Mouse (Mus musculus) kidney, postnatal 36 days (tissue): ENCODE data around the gene Sgf29.
"Not testable (repeated sequence)": the region's sequence is repeated elsewhere in the genome, so short reads cannot be mapped to it uniquely, and the experiment has no call there.

Source experiments
- DNase-seq, 2 experiments: peaks; one replicate each; pipeline ENCODE4 v3.0.0; 2021 to 2022; ENCODE audit warnings: mixed read lengths in 2 of 2

The Sgf29 gene

DNA sequence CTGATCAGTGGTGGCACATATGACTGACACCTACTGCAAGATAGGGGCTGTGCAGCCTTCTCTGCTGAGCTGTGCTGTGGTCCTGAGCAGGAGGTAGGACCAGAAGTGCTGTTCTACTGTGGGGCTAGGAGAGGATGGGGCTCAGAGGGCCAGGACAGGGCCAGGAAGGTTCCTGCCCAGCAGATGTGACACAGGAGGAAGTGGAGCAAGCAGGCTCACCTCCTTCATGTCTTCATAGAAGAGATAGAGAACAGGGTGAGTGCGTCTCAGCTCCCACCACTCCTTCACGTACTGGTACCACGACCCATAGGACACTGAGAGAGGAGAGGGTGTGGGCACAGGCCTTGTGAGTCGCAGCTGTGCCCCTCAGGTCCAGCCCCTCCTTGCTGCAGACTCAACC, 39.0 kb downstream of the Sgf29 start:
- DNase-seq = not testable (repeated sequence)

GRCm38 (mm10) chr7:126689021-126689420, 39.9 kb downstream of the Sgf29 start:
- no peak for DNase-seq

- peak; percentile 67 to 86 for DNase-seq
Observed at GRCm38 (mm10) chr7:126690737-126691136, 41.6 kb downstream of the Sgf29 start.

- no peak for DNase-seq
Observed at GRCm38 (mm10) chr7:126691676-126692075, 42.6 kb downstream of the Sgf29 start.

GRCm38 (mm10) chr7:126692426-126692825, 43.3 kb downstream of the Sgf29 start:
- DNase-seq = no peak

DNA sequence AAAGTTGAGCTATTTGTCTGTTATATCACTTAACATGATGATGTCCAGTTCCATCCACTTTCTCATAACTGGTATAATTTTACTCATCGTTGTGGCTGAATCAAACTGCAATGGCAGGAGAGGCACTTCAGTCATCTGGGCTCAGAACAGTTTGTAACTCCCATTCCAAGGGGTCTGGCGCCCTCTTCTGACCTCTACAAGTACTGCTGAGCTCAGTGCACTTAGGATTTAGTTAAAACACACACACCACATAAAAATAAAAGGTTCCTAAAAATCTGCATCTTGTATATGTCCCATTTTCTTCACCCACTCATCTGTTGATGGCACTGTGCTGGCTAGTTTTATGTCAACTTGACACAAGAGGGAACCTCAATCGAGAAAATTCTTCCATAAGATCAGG, 44.1 kb downstream of the Sgf29 start:
- DNase-seq = peak; percentile 89 to 94

GRCm38 (mm10) chr7:126693781-126694180, 44.7 kb downstream of the Sgf29 start:
- DNase-seq = no peak

DNA sequence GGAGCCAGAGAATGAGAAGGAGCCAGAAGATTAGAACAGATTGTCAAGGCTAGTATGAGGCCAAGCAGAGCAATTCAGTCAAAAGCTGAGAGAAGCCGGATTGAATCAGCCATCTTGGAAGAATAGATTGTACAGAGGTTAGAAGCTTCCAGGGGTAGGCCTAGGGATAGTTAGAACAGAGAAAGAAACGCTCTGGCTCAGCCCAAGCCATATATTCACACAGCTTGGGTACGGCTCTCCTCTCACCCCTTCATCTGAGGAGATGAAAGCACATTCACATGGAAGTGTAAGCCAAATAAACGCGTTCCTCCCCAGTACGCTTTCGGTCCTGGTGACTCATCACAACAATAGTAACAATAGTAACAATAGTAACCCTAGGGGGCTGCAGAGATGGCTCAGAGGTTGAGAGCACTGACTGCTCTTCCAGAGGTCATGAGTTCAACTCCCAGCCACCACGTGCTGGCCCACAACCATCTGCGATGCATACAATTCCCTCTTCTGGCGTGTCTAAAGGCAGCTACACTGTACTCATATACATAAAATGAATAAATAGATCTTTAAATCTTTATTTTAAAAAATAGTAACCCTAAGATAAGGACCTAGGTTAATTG, 45.4 kb downstream of the Sgf29 start:
- DNase-seq = no peak

DNA sequence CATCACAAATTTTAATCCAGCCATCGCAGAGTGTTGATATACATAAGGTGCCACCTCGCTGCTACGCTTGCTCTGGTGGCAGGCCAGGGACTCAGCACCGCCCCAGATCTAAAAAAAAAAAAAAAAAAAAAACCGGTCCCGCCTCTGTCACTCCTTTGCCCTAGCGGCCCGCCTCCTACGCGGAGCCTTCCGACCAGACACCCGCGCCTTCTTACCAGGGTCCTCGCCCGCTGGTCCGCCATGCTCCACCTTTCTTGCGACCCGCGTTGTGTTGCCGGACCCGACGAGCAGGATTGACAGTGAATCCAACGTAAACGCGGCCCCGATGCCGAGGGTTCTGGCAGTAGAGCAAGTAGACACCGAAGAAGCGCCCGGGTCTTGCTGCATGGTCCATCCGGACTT, 46.1 kb downstream of the Sgf29 start, which contains the start of gene Bola2:
Gene Bola2 (plus strand): TSS at position 192 of the 402 bp plus-strand sequence.
- DNase-seq = peak; percentile 75 to 82

DNA sequence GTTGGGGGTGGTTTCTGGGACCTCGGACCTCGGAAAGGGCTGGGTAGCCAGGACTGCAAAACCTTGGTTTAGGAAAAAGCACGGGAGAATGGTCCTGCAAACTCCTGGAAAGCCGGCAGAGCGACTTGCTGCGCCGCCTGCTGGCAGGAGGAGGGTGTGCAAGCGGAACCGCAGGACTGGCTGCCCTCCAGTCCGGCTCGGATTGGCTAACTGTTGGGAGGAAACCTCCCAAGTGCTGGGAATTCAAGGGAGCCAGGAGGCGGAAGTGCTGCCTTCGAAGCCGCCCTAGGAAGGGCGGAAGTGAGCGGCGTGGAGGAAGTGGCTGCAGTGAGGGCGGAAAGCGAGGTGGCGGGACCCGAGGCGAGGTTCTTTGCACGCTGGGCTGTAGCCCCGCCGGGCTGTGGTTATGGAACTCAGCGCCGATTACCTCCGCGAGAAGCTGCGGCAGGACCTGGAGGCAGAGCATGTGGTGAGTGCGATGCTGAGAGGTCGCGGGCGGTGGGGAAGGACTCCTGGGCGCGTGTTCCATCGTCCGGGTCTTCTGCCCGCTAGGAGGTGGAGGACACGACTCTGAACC, 46.6 kb downstream of the Sgf29 start, which contains the start of gene Slx1b:
Gene Slx1b (minus strand): TSS at position 154 of the 577 bp plus-strand sequence.
- peak; percentile 95 to 97 for DNase-seq

DNA sequence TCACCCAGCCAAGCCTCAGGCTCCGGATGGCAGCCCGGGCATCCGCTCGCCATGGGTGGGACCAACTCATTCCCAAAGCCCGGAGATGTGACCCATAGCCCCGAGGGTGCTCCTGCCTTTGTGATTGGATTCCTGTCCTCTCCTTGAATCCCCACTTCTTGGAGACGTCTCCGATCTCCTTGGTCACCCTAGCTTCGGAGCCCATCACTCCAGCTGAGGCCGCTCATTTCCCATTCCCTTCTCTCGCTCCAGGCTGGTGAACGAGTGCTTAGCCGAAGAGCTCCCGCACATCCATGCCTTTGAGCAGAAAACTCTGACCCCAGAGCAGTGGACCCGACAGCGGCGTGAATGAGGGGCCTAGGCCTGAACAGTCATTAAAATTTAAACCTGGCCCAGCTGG, 47.2 kb downstream of the Sgf29 start:
- no peak for DNase-seq

DNA sequence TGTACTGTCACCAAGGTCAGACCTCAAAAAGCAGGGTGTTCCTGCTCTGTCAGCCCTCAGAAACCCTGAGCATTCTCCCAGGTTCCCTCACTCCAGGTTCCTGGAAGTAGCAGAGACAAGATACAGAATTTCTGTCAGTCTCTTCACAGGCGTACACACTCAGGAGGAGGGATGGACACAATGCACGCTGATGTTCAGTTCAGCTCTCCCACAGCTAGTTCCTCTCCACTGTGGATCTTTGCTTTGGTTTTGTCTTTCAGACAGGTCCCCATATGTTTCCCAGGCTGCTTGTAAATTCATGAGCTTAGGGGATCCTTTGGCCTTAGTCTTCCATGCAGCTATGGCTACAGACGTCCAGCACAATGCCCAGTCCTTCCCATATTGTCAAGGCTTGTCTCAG, 47.8 kb downstream of the Sgf29 start:
- DNase-seq = no peak

DNA sequence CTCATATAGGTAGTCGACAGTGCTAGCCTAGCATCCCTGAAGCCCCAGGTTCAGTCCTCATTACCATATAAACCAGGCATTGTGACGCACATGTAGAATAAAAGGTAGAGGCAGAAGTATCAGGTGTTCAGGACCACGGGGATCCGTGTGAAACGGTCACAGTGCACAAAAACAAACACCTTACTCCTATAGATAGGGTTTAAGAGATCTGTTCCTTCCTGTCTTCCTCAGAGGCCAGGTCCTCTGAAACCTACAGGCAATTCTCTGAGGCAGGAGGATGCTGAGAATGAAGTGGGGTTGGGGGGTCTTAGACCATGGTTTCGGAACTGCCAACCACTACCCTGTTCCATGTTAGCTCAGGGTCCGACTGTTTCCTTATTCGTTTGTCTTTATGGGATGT, 48.7 kb downstream of the Sgf29 start:
- no peak for DNase-seq

DNA sequence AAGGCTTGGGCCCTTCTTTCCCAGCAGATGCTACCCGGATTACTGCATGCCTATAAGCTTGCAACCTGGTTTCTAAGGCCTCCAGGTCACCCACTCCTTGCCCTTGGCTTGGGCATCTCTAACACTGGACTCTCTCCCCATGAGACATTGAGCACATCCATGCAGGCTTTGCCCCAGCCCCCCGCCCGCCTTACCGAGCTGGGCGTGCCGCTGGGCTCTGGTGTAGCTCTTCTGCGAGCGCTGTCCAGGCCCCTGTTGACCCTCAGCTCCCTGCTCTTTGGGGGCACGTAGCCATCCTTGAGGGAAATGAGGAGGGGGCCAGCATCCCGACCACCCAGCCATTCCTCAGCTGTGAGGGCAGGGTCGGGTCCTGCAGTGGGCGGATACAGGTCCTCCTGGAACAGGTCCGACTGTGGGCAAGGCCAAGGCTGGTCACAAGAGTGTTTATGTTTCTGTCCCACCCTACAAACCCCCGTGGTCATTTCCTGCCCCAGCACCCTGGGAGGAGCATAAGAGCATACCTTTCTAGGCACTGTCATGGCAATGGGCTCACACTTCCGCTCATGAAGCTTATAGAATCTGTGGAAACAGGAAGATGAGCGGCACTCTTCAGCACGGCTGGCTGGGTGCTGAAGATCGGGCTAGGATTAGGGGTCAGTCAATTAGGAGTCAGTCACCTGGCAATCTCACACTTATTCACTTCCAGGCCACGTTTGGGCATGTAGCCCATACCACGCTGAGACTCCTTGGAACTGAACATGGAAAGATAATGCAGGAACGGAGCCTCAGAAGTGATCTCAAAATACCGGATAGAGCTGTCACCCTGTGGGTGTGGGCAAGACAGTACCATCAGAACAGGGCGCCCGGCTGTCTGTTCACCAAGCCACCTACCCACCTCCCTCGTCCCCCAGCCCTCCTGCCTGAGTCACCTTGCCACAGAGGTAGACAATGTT, 51.2 kb downstream of the Sgf29 start:
- no peak for DNase-seq

DNA sequence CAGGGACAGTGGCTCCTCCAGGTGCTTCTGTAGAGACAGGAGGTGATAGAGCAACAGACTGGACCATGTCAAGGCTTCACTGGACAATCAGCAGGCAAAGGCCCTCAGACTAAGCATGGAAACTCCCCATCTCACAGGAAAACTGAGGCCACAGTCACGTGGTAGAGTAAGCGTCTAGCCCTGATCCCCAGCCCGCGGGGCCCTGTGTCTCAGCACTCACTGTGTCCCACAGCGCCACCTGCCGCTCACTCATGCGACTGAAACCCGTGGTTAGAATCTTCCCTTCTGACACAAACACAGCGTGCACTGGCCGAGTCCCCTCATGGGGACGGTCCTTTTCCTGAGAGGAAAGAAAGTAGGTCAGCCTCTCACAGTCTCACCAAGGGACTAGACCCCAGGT, 52.0 kb downstream of the Sgf29 start:
- DNase-seq = peak; percentile 88 to 98

- no peak for DNase-seq
Observed at GRCm38 (mm10) chr7:126701559-126702357, 52.6 kb downstream of the Sgf29 start.

DNA sequence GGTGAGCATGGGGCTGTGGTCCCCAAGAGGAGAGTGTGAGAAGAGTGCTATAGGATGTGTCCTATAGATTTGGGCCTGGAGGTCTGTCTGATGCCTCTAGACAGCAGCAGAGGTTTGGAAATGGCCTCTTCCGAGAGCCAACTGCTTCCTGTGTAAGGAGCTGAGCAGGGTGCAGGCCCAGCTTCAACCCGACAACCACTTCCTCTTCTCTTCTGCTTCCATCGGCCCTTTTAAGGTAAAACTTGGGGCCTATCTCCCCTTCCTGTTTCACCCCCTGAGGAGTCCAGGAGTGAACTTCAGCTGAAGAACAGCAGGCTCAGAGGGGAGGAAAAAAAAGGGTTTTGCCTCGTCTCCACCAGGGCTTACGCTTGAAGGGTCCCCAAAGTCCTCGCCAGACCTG, 53.2 kb downstream of the Sgf29 start:
- DNase-seq = no peak

GRCm38 (mm10) chr7:126702861-126703756, 54.0 kb downstream of the Sgf29 start:
- DNase-seq = no peak

GRCm38 (mm10) chr7:126703757-126704077, 54.6 kb downstream of the Sgf29 start:
- DNase-seq = no peak

- peak in 1 of 2 experiments; percentile 79 for DNase-seq
Observed at GRCm38 (mm10) chr7:126704121-126704980, 55.2 kb downstream of the Sgf29 start.
